Mouse (Mus musculus) embryonic facial prominence, embryonic 15.5 days (tissue): Measurements from ENCODE around the gene Anapc16. TPM values are rescaled to one million over a fixed set of nuclear protein-coding genes. Genes with fewer than 3 reads are reported as not detected.

ENCODE experiments used
- ATAC-seq: fragments of 200-750 bp; cut with Nextera tagmentation; 2 replicates; pipeline ENCODE4 v1.8.0; 2017; ENCODE audit warnings: low read depth, moderate TSS enrichment; ENCODE audit not compliant: insufficient number of reproducible peaks, low FRiP score, low TSS enrichment
- H3K27ac ChIP-seq: fragments of 300-500 bp; sonication (generic); replicated peaks from 2 replicates; pipeline ENCODE4 v1.5.1; 2015; ENCODE audit warnings: mild to moderate bottlenecking, inconsistent platforms
- H3K27me3 ChIP-seq: fragments of 300-500 bp; sonication (generic); 2 replicates; pipeline ENCODE4 v1.6.1; 2015; ENCODE audit warnings: inconsistent platforms
- H3K36me3 ChIP-seq: fragments of 300-500 bp; sonication (generic); 2 replicates; pipeline ENCODE4 v1.6.1; 2015; ENCODE audit warnings: mild to moderate bottlenecking, inconsistent platforms
- H3K4me1 ChIP-seq: fragments of 300-500 bp; sonication (generic); 2 replicates; pipeline ENCODE4 v1.6.1; 2015; ENCODE audit warnings: inconsistent platforms
- H3K4me2 ChIP-seq: fragments of 300-500 bp; sonication (generic); replicated peaks from 2 replicates; pipeline ENCODE4 v1.6.1; 2015; ENCODE audit warnings: mild to moderate bottlenecking, inconsistent platforms
- H3K4me3 ChIP-seq: fragments of 300-500 bp; sonication (generic); replicated peaks from 2 replicates; pipeline ENCODE4 v1.5.1; 2015; ENCODE audit warnings: mild to moderate bottlenecking, inconsistent platforms
- H3K9ac ChIP-seq: fragments of 300-500 bp; sonication (generic); 2 replicates; pipeline ENCODE4 v1.6.1; 2015; ENCODE audit warnings: inconsistent platforms
- H3K9me3 ChIP-seq: fragments of 300-500 bp; sonication (generic); replicated peaks from 2 replicates; pipeline ENCODE4 v1.6.1; 2016; ENCODE audit warnings: inconsistent platforms
- WGBS: fragments of 180-500 bp; shearing (Covaris S2); methylation state at CpG from one replicate; pipeline ENCODE4 v1.1.7; 2015; 5-methylcytosine and 5-hydroxymethylcytosine counted together
- polyA plus RNA-seq: library from polyadenylated mRNA; unstranded; fragments of >200 nt; fragmentation: Nextera tagmentation; extraction: Ambion mirVana; gene quantifications from 2 replicates; pipeline ENCODE4 v1.2.1, GENCODE M21; 2015

The Anapc16 gene
- polyA plus RNA-seq, 1 experiment from 2014 or later, result 107 TPM

DNA sequence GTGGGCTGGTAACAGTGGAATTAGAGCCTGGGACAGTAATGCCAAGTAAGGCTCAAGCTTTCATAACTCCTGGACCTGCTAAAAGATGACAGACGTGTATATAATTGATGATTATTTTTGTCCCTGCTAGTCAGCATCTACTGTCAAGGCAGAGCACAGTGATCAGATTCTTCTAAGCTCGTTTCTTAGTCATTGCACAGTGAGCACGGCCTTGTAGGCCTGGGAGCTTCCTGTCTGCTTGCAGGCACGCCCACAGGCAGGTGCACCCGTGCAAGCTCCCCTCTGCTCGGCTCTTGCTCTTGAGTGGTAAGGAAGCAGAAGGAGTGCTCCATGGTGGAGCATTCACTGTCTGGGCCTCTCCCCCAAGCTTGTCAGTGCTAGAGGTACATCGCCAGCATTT lies 25.2 kb upstream of the Anapc16 start:
- WGBS, result 65% methylated on average over 7 of the region's 7 CpGs
- Histone ChIP-seq H3K27me3 (no peaks in the 10 kb centered on the region), H3K4me1 (peaks cover 23% of the 10 kb centered on the region), H3K27ac (no peak overlapping the region), H3K4me2 (no peak overlapping the region), H3K9me3 (no peaks in the 10 kb centered on the region), H3K4me3 (no peak overlapping the region), H3K36me3 (no peaks in the 10 kb centered on the region), H3K9ac (no peak overlapping the region)
- ATAC-seq, result no peak

DNA sequence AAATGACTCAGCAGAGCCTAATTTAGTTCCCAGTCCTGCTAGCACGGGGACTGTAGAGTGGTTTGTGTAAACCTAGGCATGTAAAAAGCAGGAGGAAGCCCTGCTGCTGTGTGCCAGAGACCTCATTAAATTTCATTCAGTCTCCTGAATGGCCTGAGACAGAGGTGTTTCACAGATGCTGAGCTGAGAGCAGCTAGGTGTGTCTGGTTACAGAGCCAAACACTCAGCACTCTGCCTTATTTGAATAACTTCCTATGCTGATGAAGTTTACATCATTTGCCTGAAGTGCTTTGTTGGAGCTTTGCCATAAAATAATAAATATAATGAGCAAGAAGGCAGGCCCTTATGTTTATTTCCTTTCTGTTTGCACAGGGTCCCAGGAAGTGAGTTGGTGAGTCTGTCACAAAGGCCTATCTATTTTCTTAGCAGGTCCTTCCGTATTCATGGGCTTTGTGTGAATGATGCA lies 24.7 kb upstream of the Anapc16 start:
- WGBS, result 51% methylated on average over 2 of the region's 2 CpGs
- no peaks in the 10 kb centered on the region for H3K36me3 ChIP-seq
- no peaks in the 10 kb centered on the region for H3K27me3 ChIP-seq
- no peak for ATAC-seq
- H3K9me3 ChIP-seq, result no peaks in the 10 kb centered on the region
- no peak overlapping the region for H3K4me3 ChIP-seq
- H3K4me2 ChIP-seq, result no peak overlapping the region
- no peak overlapping the region for H3K27ac ChIP-seq
- H3K9ac ChIP-seq, result no peak overlapping the region
- peaks cover 20% of the 10 kb centered on the region for H3K4me1 ChIP-seq

DNA sequence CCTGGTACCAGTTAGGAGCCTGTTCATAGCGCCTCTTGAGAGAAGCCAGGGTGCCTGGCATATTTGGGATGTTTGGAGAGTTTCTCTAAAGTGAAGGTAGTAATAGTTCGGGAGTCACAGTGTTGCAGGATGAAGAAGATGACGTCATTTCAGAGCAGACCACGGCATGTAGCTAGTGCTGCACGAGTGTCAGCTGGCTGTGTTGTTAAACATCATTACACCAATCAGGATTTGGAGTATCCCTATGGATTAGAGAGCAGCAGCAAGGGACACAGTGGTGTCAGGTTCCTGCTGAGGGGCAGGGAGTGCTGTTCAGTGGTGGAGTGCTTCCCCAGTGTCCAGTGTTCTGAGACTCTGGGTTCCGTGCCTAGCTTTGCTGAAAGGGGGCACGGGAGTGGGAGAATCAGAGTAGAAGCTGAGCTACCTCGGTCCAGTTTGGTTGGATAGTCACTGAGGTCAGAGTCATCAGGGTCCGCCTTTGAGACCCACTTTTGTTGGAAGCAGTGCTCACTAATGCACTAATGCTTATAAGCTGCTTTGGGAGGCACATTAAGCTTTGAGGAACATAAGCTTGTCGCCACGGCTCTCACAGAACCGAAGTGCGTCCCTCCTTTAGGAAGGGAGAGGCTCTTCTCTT lies 23.9 kb upstream of the Anapc16 start:
- peak overlapping the region; percentile 51 for H3K27ac ChIP-seq
- no peaks in the 10 kb centered on the region for H3K9me3 ChIP-seq
- no peak overlapping the region for H3K9ac ChIP-seq
- no peak overlapping the region for H3K4me3 ChIP-seq
- peak; percentile 56; the same call in 1 of the 2 replicates for ATAC-seq
- H3K4me1 ChIP-seq, result peaks cover 20% of the 10 kb centered on the region
- H3K4me2 ChIP-seq, result no peak overlapping the region
- no peaks in the 10 kb centered on the region for H3K27me3 ChIP-seq
- H3K36me3 ChIP-seq, result peaks cover under 1% of the 10 kb centered on the region; the same call in 1 of the 2 replicates
- WGBS, result 46% methylated on average over 13 of the region's 13 CpGs

DNA sequence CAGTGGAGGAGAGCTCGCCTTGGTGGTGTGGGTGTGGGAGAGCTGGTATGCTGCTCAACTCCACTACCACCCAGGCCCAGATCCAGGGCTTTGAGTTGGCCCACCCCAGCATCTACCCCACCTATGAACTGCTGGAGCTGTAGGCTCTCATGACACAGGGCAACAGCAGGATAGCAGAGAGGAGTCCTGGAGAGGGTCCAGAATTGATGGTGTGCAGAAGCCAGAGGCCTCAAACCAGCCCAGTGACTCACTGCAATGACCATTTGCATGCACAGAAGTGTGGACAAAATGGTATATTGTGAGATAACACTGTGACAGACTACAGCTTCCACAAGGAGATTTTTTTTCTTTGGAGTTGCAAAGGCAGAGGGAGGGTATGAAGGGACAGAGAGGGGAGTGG lies 20.8 kb upstream of the Anapc16 start:
- Histone ChIP-seq H3K27ac (no peak overlapping the region), H3K36me3 (peaks cover 11% of the 10 kb centered on the region; the same call in 1 of the 2 replicates), H3K9ac (no peak overlapping the region), H3K4me2 (no peak overlapping the region), H3K4me3 (no peak overlapping the region), H3K4me1 (peaks cover 20% of the 10 kb centered on the region), H3K27me3 (no peaks in the 10 kb centered on the region), H3K9me3 (no peaks in the 10 kb centered on the region)
- 79% methylated on average over 1 of the region's 1 CpGs for WGBS
- no peak for ATAC-seq

DNA sequence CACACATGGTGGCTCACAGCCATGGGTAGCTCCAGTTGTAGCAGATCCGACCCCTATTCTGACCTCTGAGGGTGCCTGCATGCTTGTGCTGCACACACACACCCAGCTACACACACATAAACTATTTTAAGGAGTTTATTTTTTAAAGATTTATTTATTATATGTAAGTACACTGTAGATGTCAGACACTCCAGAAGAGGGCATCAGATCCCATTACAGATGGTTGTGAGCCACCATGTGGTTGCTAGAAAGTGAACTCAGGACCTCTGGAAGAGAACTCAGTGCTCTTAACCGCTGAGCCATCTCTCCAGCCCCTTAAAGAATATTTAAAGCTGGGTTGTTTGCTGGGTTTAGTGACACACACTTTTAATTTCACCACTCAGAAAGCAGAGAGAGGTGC lies 16.4 kb upstream of the Anapc16 start:
- Histone ChIP-seq H3K36me3 (peaks cover 35% of the 10 kb centered on the region), H3K4me3 (no peak overlapping the region), H3K27me3 (no peaks in the 10 kb centered on the region), H3K4me1 (no peaks in the 10 kb centered on the region), H3K9me3 (no peaks in the 10 kb centered on the region), H3K4me2 (no peak overlapping the region), H3K9ac (no peak overlapping the region), H3K27ac (no peak overlapping the region)
- 72% methylated on average over 2 of the region's 2 CpGs for WGBS
- no peak for ATAC-seq

DNA sequence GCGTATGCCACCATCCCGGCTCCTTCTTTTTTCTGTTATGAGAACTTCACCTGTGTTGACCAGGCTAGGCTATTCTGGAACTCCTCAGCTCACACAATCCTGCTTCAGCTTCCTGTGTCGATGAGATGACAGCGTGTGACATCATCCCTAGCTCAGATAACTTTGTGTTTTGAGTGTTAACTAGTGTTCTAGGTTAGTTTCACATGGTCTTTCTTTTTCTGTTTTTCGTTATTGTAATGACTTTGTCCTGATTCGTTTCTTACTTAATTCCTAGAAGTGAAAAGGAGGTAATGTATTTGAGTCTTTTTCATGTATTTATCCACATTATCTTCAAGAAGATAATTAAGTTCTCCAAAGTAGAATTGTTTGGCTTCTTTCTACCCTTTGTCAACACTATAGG lies 13.3 kb upstream of the Anapc16 start:
- Histone ChIP-seq H3K4me1 (no peaks in the 10 kb centered on the region), H3K9ac (no peak overlapping the region), H3K9me3 (no peaks in the 10 kb centered on the region), H3K27ac (no peak overlapping the region), H3K36me3 (peaks cover 41% of the 10 kb centered on the region), H3K27me3 (no peaks in the 10 kb centered on the region), H3K4me2 (no peak overlapping the region), H3K4me3 (no peak overlapping the region)
- 88% methylated on average over 6 of the region's 6 CpGs for WGBS
- no peak for ATAC-seq

DNA sequence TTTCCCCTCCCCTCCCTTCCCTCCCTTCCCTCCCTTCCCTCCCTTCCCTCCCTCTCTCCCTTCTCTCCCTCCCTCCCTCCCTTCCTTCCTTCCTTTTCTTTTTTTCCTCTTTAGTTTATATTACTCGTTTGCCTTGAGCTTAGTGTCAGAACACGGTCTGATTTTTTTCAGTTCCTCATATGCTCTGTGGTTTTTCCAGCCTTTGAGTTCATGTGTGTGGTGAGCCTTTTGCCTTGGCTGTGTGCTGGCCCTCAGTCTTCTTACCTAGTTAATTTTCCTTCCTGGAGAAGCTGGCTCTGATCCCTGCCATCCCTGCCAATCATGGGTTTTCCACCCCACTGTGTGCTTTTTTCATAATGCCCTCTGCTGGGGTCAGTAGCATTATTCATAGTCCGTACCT lies 6.2 kb upstream of the Anapc16 start:
- no peak for ATAC-seq
- H3K4me2 ChIP-seq, result no peak overlapping the region
- H3K27ac ChIP-seq, result peak overlapping the region; percentile 36; the same call in 1 of the 2 replicates
- H3K27me3 ChIP-seq, result no peaks in the 10 kb centered on the region
- H3K4me3 ChIP-seq, result no peak overlapping the region
- no peaks in the 10 kb centered on the region for H3K9me3 ChIP-seq
- peaks cover 21% of the 10 kb centered on the region for H3K36me3 ChIP-seq
- WGBS, result 57% methylated on average over 3 of the region's 3 CpGs
- no peak overlapping the region for H3K9ac ChIP-seq
- 0 out of 2 replicates have a peak, but pooled peaks cover 7% of the 10 kb centered on the region for H3K4me1 ChIP-seq

DNA sequence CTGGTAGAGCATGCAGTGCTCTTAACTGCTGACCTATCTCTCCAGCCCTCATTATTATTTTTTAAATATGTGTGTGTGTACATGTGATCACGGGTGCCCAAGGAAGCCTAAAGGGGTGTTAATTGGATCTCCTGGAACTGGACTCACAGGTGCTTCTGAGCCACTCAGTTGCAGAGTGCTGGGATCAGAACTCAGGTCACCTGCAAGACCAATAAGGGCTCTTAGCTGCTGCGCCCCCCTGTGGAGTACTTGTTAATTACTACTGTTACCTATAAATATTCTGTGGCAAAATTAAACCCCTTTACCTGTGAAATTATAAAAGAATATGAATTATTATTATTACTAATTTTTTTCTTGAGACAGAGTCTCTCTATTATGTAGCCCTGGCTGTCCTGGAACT lies 2.3 kb upstream of the Anapc16 start:
- WGBS, result 53% methylated on average over 2 of the region's 2 CpGs
- Histone ChIP-seq H3K4me3 (no peak overlapping the region), H3K27me3 (no peaks in the 10 kb centered on the region), H3K36me3 (0 out of 2 replicates have a peak, but pooled peaks cover 10% of the 10 kb centered on the region), H3K4me2 (no peak overlapping the region), H3K9me3 (no peaks in the 10 kb centered on the region), H3K9ac (no peak overlapping the region), H3K27ac (no peak overlapping the region), H3K4me1 (peaks cover 20% of the 10 kb centered on the region)
- ATAC-seq, result no peak

DNA sequence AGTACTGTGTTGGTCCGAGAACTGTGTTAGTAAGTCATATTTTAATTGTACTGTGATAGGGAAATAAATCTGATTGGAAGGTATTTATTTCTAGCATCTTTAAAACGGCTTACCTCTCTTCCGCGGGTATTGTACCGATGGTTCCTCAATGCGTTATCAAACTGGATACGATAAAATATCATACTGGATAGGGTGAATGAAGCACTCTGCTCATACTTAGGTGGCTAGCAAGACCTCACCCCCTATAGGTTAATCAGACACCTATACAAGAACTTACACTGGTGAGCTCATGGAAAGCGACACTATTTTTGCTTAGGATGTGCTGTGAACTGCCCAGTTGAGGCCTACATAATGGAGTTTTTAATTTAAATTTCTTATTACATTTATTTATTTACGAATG lies 912 bp upstream of the Anapc16 start:
- ATAC-seq, result no peak
- peak overlapping the region; percentile 75 for H3K4me3 ChIP-seq
- H3K9me3 ChIP-seq, result no peaks in the 10 kb centered on the region
- H3K27ac ChIP-seq, result peak overlapping the region; percentile 100
- H3K27me3 ChIP-seq, result no peaks in the 10 kb centered on the region
- H3K4me2 ChIP-seq, result peak overlapping the region; percentile 61
- peak overlapping the region; percentile 27 for H3K9ac ChIP-seq
- 65% methylated on average over 9 of the region's 9 CpGs for WGBS
- peaks cover 13% of the 10 kb centered on the region for H3K4me1 ChIP-seq
- peaks cover 15% of the 10 kb centered on the region; the same call in 1 of the 2 replicates for H3K36me3 ChIP-seq

DNA sequence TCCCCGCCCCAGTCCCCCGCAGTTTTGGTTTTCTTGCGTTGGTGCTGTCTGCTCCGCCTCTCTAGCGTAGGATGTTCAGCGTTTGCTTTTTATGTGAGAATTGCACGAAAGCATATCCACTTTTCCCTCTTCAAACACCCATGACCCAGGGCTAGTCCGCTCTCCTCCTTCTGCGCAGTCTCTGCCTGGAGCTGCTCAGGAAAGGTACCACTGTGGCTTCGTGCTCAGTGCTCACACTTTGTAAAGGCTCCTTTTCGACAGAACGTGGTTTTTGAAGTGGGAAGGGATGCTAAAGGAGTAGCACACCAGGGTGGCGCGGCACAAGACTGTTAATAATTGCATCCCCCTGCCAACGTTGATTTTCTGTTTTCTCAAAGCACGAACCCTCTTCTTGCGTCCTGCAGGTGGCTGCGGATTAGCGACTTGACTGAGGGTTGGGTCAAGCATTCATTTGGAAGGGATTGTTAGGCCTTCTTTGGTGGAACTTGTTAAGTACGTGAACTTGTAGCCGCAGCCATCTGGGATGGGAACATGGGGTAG lies 348 bp upstream of the Anapc16 start:
- H3K27ac ChIP-seq, result peak overlapping the region; percentile 100
- peak overlapping the region; percentile 27 for H3K9ac ChIP-seq
- peaks cover 13% of the 10 kb centered on the region for H3K4me1 ChIP-seq
- ATAC-seq, result no peak
- no peaks in the 10 kb centered on the region for H3K27me3 ChIP-seq
- peak overlapping the region; percentile 61 for H3K4me2 ChIP-seq
- under 1% methylated on average over 21 of the region's 21 CpGs for WGBS
- peak overlapping the region; percentile 75 for H3K4me3 ChIP-seq
- H3K36me3 ChIP-seq, result peaks cover 15% of the 10 kb centered on the region; the same call in 1 of the 2 replicates
- no peaks in the 10 kb centered on the region for H3K9me3 ChIP-seq

DNA sequence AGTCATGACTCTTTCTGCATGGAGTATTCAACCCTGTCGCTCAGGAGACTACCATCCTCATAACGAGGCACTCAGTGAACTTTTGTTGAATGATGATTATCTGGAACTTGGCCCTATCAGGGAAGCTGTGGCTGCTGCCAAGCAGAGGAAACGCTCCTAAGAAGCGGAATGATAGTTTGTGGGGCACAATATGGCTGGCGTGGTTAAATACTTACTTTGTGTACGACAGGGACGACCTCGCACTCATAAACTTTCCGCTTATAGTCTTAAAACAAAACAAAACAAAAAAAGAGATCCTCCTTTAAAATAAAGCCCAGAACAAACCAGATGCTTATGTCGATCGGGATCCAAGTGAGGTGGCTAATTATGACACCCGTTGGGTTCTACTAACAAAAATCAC lies 732 bp downstream of the Anapc16 start:
- H3K36me3 ChIP-seq, result peaks cover 6% of the 10 kb centered on the region; the same call in 1 of the 2 replicates
- ATAC-seq, result no peak
- WGBS, result 3% methylated on average over 12 of the region's 12 CpGs

More for the DNA sequence above, 732 bp downstream of the Anapc16 start:
- peaks cover 13% of the 10 kb centered on the region for H3K4me1 ChIP-seq
- peak overlapping the region; percentile 61 for H3K4me2 ChIP-seq
- H3K9me3 ChIP-seq, result no peaks in the 10 kb centered on the region
- H3K9ac ChIP-seq, result peak overlapping the region; percentile 65
- peak overlapping the region; percentile 75 for H3K4me3 ChIP-seq
- H3K27me3 ChIP-seq, result no peaks in the 10 kb centered on the region
- peak overlapping the region; percentile 100 for H3K27ac ChIP-seq
